Mouse (Mus musculus) liver, postnatal 0 days (tissue): Measurements from ENCODE around the gene Nr3c2.

Experiments used
- CTCF ChIP-seq: sonication (generic); IDR thresholded peaks from 2 replicates; pipeline ENCODE4 v1.5.1; 2016; ENCODE audit warnings: antibody characterized with exemption, low read depth
- EP300 ChIP-seq: IDR thresholded peaks from 2 replicates; pipeline ENCODE4 v1.6.1; 2016; ENCODE audit warnings: antibody characterized with exemption, low read depth, mild to moderate bottlenecking

DNA sequence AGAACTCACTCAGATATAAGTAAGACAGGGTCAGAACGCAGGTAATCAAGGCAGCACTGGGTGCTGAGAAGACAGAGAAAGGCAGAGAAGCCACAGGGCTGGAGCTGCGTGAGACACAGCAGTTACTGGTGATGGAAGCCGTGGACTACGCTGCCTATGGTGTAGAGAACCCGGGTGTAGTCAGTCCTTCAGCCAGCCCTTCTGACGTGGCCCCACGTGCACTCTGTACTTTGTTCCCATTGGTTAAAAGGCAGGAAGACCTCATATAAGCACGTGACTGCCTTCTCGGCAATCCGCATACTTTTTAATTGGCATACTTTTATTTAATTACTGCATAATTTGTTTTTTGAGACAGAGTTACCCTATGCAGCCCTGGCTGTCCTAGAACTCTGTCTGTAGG, 198.9 kb downstream of the Nr3c2 start:
- TF ChIP-seq CTCF (no peak), EP300 (no peak)
